Mouse (Mus musculus) ES-Bruce4 (cell line): ENCODE measurements around the gene Ccdc86. TPM values are rescaled to one million over a fixed set of nuclear protein-coding genes. Genes with fewer than 3 reads are reported as not detected.

Experiments used
- H3K27ac ChIP-seq: 2 replicates; pipeline ENCODE4 v1.5.1; 2012; ENCODE audit warnings: low read length, inconsistent platforms; ENCODE audit not compliant: insufficient read depth
- H3K27me3 ChIP-seq: 2 replicates; pipeline ENCODE4 v1.6.1; 2012; ENCODE audit warnings: mild to moderate bottlenecking, low read length, inconsistent platforms; ENCODE audit not compliant: control insufficient read depth, poor library complexity, insufficient read depth, severe bottlenecking
- H3K36me3 ChIP-seq: 2 replicates; pipeline ENCODE4 v1.6.1; 2012; ENCODE audit warnings: inconsistent platforms, mild to moderate bottlenecking, low read length, moderate library complexity; ENCODE audit not compliant: control insufficient read depth, poor library complexity, insufficient read depth, severe bottlenecking
- H3K4me1 ChIP-seq: one replicate; pipeline ENCODE4 v1.8.1; 2011; ENCODE audit warnings: low read length; ENCODE audit not compliant: control insufficient read depth, insufficient read depth
- H3K4me3 ChIP-seq: 2 replicates; pipeline ENCODE4 v1.5.1; 2011; ENCODE audit warnings: low read depth, mild to moderate bottlenecking, low read length
- H3K9ac ChIP-seq: 2 replicates; pipeline ENCODE4 v1.6.1; 2012; ENCODE audit warnings: low read depth, mild to moderate bottlenecking, inconsistent platforms; ENCODE audit not compliant: poor library complexity, severe bottlenecking
- H3K9me3 ChIP-seq: replicated peaks from 2 replicates; pipeline ENCODE4 v1.6.1; 2012; ENCODE audit warnings: mild to moderate bottlenecking, low read length, inconsistent platforms; ENCODE audit not compliant: control insufficient read depth, poor library complexity, insufficient read depth, severe bottlenecking
- CTCF ChIP-seq: IDR thresholded peaks from one replicate; pipeline ENCODE4 v1.8.1; 2011; ENCODE audit warnings: low read depth, low read length
- EP300 ChIP-seq: IDR thresholded peaks from 2 replicates; pipeline ENCODE4 v1.6.1; 2011; ENCODE audit warnings: low read depth, low read length; ENCODE audit not compliant: insufficient read depth
- POLR2A ChIP-seq: IDR thresholded peaks from one replicate; pipeline ENCODE4 v1.8.1; 2011; ENCODE audit warnings: low read length; ENCODE audit not compliant: insufficient read depth
- polyA plus RNA-seq: library from polyadenylated mRNA; stranded (reverse); fragments of >200 nt; gene quantifications from 2 replicates; pipeline ENCODE4 v1.2.4, GENCODE M21; 2011; ENCODE audit warnings: low read depth; ENCODE audit not compliant: missing spikeins, insufficient read depth, insufficient read length

Gene Ccdc86
- polyA plus RNA-seq, 1 experiment, result 17.8 TPM

- no peaks in the 10 kb centered on the region for H3K9me3 ChIP-seq
- TF ChIP-seq EP300, result no peak
- TF ChIP-seq CTCF, result peak; percentile 13
- no peak for TF ChIP-seq POLR2A
- H3K36me3 ChIP-seq, result no peaks in the 10 kb centered on the region
- no peak overlapping the region for H3K9ac ChIP-seq
- no peak overlapping the region for H3K27ac ChIP-seq
- H3K27me3 ChIP-seq, result no peaks in the 10 kb centered on the region
- no peaks in the 10 kb centered on the region for H3K4me1 ChIP-seq
- no peak overlapping the region for H3K4me3 ChIP-seq
These were observed 35.5 kb upstream of the Ccdc86 start for GRCm38 (mm10) chr19:10984551-10984950.

GRCm38 (mm10) chr19:10983146-10983545 lies 34.1 kb upstream of the Ccdc86 start:
- no peak overlapping the region for H3K27ac ChIP-seq

GRCm38 (mm10) chr19:10980210-10980609 lies 31.1 kb upstream of the Ccdc86 start:
- H3K27me3 ChIP-seq, result no peaks in the 10 kb centered on the region
- H3K9me3 ChIP-seq, result no peaks in the 10 kb centered on the region
- H3K36me3 ChIP-seq, result no peaks in the 10 kb centered on the region
- H3K9ac ChIP-seq, result no peak overlapping the region
- H3K27ac ChIP-seq, result no peak overlapping the region
- no peaks in the 10 kb centered on the region for H3K4me1 ChIP-seq
- no peak for TF ChIP-seq POLR2A
- no peak for TF ChIP-seq CTCF
- no peak for TF ChIP-seq EP300
- no peak overlapping the region for H3K4me3 ChIP-seq

More at GRCm38 (mm10) chr19:10983146-10983545, 34.1 kb upstream of the Ccdc86 start:
- H3K36me3 ChIP-seq, result no peaks in the 10 kb centered on the region
- no peaks in the 10 kb centered on the region for H3K9me3 ChIP-seq
- no peaks in the 10 kb centered on the region for H3K4me1 ChIP-seq
- no peak overlapping the region for H3K9ac ChIP-seq
- peak; percentile 86 for TF ChIP-seq CTCF
- no peak for TF ChIP-seq POLR2A
- no peaks in the 10 kb centered on the region for H3K27me3 ChIP-seq
- H3K4me3 ChIP-seq, result peak overlapping the region; percentile 3; the same call in 1 of the 2 replicates

GRCm38 (mm10) chr19:10979184-10980168 lies 30.4 kb upstream of the Ccdc86 start:
- Histone ChIP-seq H3K9ac (no peak overlapping the region), H3K27ac (no peak overlapping the region), H3K27me3 (no peaks in the 10 kb centered on the region), H3K4me3 (no peak overlapping the region), H3K4me1 (no peaks in the 10 kb centered on the region), H3K36me3 (no peaks in the 10 kb centered on the region), H3K9me3 (no peaks in the 10 kb centered on the region)
- TF ChIP-seq CTCF (peak; percentile 66), POLR2A (no peak)

- Histone ChIP-seq H3K4me3 (no peak overlapping the region), H3K4me1 (peaks cover 4% of the 10 kb centered on the region), H3K27ac (no peak overlapping the region), H3K27me3 (no peaks in the 10 kb centered on the region), H3K9ac (no peak overlapping the region), H3K36me3 (no peaks in the 10 kb centered on the region), H3K9me3 (peaks cover 5% of the 10 kb centered on the region)
- TF ChIP-seq EP300 (no peak), CTCF (peak; percentile 34)
These were observed 27.3 kb upstream of the Ccdc86 start for GRCm38 (mm10) chr19:10976318-10976717.

GRCm38 (mm10) chr19:10975187-10975586 lies 26.1 kb upstream of the Ccdc86 start:
- Histone ChIP-seq H3K4me1 (peaks cover 4% of the 10 kb centered on the region), H3K4me3 (no peak overlapping the region), H3K9ac (no peak overlapping the region), H3K27me3 (no peaks in the 10 kb centered on the region), H3K9me3 (peaks cover 5% of the 10 kb centered on the region), H3K36me3 (no peaks in the 10 kb centered on the region), H3K27ac (no peak overlapping the region)
- TF ChIP-seq POLR2A (no peak), CTCF (no peak), EP300 (no peak)
